Mouse (Mus musculus): ENCODE results near the gene Lta. TPM values are rescaled to one million over a fixed set of nuclear protein-coding genes. Genes with fewer than 3 reads are reported as not detected.
A peak's percentile ranks its signal among the peaks of the same experiment; 100 is the strongest.
"Not testable (repeated sequence)": the region's sequence is repeated elsewhere in the genome, so short reads cannot be mapped to it uniquely, and the experiment has no call there.

Lta gene
- polyA plus RNA-seq, 1 experiment: 0.27 TPM

GRCm38 (mm10) chr17:35236390-35236746 is 31.2 kb upstream of the Lta start:
- peak; percentile 95 for DNase-seq (ENCODE audit: low read depth)
- TF ChIP-seq CTCF (IDR thresholded peaks at IDR 0.05; ENCODE audit: borderline replicate concordance, extremely low read depth, insufficient read depth, insufficient read length) (peak; percentile 98), POLR2A (IDR thresholded peaks at IDR 0.05; ENCODE audit: borderline replicate concordance, extremely low read depth, insufficient read depth, insufficient read length, poor library complexity, severe bottlenecking) (peak; percentile 28; the same call in 1 of the 2 replicates)

- DNase-seq (ENCODE audit: low read depth): peak; percentile 98
- no peak for TF ChIP-seq POLR2A (IDR thresholded peaks at IDR 0.05; ENCODE audit: borderline replicate concordance, extremely low read depth, insufficient read depth, insufficient read length, poor library complexity, severe bottlenecking)
- no peak for TF ChIP-seq CTCF (IDR thresholded peaks at IDR 0.05; ENCODE audit: borderline replicate concordance, extremely low read depth, insufficient read depth, insufficient read length)
Observed at GRCm38 (mm10) chr17:35235614-35236389, 30.7 kb upstream of the Lta start, which contains the start of gene Nfkbil1. Gene Nfkbil1, minus strand, starts transcription at chr17:35235792.

DNA sequence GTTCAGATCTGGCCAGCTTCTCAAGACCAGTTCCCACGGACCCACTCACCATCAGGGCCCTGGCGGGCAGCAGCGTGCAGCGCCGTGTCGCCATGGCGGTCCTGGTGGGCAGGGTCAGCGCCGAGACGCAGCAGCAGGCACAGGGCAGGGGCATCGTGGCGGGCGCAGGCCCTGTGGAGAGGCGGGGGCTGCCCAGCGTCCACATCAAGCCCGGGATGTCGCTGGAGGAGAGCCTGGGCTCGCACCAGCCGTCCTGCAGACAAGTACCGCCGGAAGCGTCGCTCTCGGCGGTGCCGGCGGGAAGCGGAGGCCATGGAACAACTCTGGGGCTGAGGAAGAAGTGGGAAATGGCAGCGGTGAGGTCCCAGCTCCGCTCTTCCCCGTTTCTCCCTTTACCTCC is 29.8 kb upstream of the Lta start:
- peak; percentile 54 for DNase-seq (ENCODE audit: low read depth)

DNA sequence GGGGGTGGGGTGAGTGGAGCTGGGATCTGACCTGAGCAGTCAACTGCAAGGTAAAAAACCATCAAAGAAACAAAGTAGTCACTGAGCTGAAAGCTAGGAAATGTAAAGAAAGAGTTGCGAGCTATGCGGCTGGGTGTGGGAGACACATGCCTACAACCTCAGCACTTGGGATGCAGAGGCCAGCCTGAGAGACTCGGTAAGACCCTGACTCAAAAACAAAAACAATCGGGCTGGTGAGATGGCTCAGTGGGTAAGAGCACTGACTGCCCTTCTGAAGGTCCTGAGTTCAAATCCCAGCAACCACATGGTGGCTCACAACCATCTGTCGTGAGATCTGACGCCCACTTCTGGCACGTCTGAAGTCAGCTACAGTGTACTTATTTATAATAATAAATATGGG is 28.9 kb upstream of the Lta start:
- not testable (repeated sequence) for DNase-seq (ENCODE audit: low read depth)

More for the DNA sequence above, 29.8 kb upstream of the Lta start:
- TF ChIP-seq CTCF (IDR thresholded peaks at IDR 0.05; ENCODE audit: borderline replicate concordance, extremely low read depth, insufficient read depth, insufficient read length) (no peak), POLR2A (IDR thresholded peaks at IDR 0.05; ENCODE audit: borderline replicate concordance, extremely low read depth, insufficient read depth, insufficient read length, poor library complexity, severe bottlenecking) (no peak)

- DNase-seq (ENCODE audit: low read depth): peak; percentile 25
- TF ChIP-seq CTCF (IDR thresholded peaks at IDR 0.05; ENCODE audit: borderline replicate concordance, extremely low read depth, insufficient read depth, insufficient read length) (no peak), POLR2A (IDR thresholded peaks at IDR 0.05; ENCODE audit: borderline replicate concordance, extremely low read depth, insufficient read depth, insufficient read length, poor library complexity, severe bottlenecking) (no peak)
Observed at GRCm38 (mm10) chr17:35233114-35233980, 28.2 kb upstream of the Lta start, which contains the start of gene Atp6v1g2. Gene Atp6v1g2, plus strand, starts transcription at chr17:35233660.

DNA sequence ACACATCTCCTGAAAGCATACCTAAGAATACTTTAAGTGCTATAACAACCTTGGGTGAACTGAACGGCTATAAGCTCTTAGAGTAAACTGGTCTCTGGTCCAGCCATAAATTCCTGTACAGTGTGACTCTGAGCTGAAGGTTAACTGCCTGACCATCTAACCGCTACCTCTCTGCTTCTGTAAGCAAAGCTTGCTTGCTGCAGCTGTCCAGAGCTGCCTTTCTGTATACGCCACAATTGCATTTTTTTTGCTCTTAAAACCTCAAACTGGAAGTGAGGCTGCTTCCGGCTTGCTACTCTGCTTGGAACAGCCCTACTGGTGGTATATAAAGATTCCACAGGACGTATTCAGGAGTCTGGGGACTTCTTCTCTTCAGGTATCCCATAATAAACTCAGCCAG is 27.5 kb upstream of the Lta start:
- TF ChIP-seq CTCF (IDR thresholded peaks at IDR 0.05; ENCODE audit: borderline replicate concordance, extremely low read depth, insufficient read depth, insufficient read length): no peak
- no peak for TF ChIP-seq POLR2A (IDR thresholded peaks at IDR 0.05; ENCODE audit: borderline replicate concordance, extremely low read depth, insufficient read depth, insufficient read length, poor library complexity, severe bottlenecking)
- no peak for DNase-seq (ENCODE audit: low read depth)

- TF ChIP-seq CTCF (IDR thresholded peaks at IDR 0.05; ENCODE audit: borderline replicate concordance, extremely low read depth, insufficient read depth, insufficient read length) (peak; percentile 96), POLR2A (IDR thresholded peaks at IDR 0.05; ENCODE audit: borderline replicate concordance, extremely low read depth, insufficient read depth, insufficient read length, poor library complexity, severe bottlenecking) (no peak)
- DNase-seq (ENCODE audit: low read depth): peak; percentile 83
Observed at GRCm38 (mm10) chr17:35232043-35232442, 26.9 kb upstream of the Lta start.

- TF ChIP-seq CTCF (IDR thresholded peaks at IDR 0.05; ENCODE audit: borderline replicate concordance, extremely low read depth, insufficient read depth, insufficient read length): no peak
- TF ChIP-seq POLR2A (IDR thresholded peaks at IDR 0.05; ENCODE audit: borderline replicate concordance, extremely low read depth, insufficient read depth, insufficient read length, poor library complexity, severe bottlenecking): no peak
- DNase-seq (ENCODE audit: low read depth): no peak
Observed at GRCm38 (mm10) chr17:35231022-35231421, 25.9 kb upstream of the Lta start.

DNA sequence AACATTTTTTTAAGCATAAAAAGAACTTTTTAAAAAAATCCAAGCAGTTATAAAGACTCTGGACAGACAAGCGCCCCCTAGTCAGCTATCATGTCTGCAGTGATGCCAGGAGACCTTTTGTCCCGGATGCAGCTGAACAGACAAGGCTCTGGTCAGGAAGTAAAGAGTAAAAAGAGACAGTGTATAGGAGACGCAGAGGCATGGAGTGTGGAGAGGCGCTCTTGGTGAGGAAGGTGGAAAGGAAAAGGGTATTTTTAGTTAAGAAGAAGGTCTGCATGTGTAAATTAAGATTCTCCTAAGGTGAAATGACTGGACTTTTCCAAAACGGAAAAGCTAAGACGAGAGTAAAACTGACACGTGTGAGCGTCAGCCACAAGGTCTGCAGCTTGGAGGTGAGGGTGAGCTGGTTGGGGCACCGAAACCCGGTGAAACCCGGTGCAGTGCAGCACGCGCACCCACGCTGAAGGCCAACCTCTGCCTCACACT is 21.5 kb upstream of the Lta start:
- TF ChIP-seq POLR2A (IDR thresholded peaks at IDR 0.05; ENCODE audit: borderline replicate concordance, extremely low read depth, insufficient read depth, insufficient read length, poor library complexity, severe bottlenecking) (no peak), CTCF (IDR thresholded peaks at IDR 0.05; ENCODE audit: borderline replicate concordance, extremely low read depth, insufficient read depth, insufficient read length) (no peak)
- DNase-seq (ENCODE audit: low read depth): no peak

DNA sequence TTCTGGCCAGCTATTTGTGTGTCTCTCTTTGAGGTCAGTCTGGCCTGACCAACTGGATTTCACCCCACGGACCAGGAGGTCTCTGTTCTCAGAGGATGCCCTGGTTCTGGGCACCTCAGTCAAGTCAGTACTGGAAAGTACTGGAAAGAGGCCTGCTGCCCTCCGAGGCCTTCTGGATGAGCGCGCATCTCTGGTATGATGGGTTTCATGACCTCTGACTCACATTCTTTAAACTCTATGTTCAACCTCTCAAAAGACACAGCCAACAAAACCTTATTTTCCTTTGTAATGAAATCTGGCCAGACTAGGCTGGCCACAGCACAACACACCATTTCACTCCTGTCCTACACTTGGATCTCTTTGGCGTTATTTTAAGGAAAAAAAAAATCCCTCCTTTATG is 20.3 kb upstream of the Lta start:
- TF ChIP-seq CTCF (IDR thresholded peaks at IDR 0.05; ENCODE audit: borderline replicate concordance, extremely low read depth, insufficient read depth, insufficient read length): no peak
- TF ChIP-seq POLR2A (IDR thresholded peaks at IDR 0.05; ENCODE audit: borderline replicate concordance, extremely low read depth, insufficient read depth, insufficient read length, poor library complexity, severe bottlenecking): no peak
- DNase-seq (ENCODE audit: low read depth): no peak

- no peak for TF ChIP-seq CTCF (IDR thresholded peaks at IDR 0.05; ENCODE audit: borderline replicate concordance, extremely low read depth, insufficient read depth, insufficient read length)
- TF ChIP-seq POLR2A (IDR thresholded peaks at IDR 0.05; ENCODE audit: borderline replicate concordance, extremely low read depth, insufficient read depth, insufficient read length, poor library complexity, severe bottlenecking): no peak
- no peak for DNase-seq (ENCODE audit: low read depth)
Observed at GRCm38 (mm10) chr17:35224641-35225040, 19.5 kb upstream of the Lta start.

All from brain, embryonic 14.5 days (tissue).